Comparison of ENCODE assay signal across 9 mouse cellular contexts in the genomic region with DNA sequence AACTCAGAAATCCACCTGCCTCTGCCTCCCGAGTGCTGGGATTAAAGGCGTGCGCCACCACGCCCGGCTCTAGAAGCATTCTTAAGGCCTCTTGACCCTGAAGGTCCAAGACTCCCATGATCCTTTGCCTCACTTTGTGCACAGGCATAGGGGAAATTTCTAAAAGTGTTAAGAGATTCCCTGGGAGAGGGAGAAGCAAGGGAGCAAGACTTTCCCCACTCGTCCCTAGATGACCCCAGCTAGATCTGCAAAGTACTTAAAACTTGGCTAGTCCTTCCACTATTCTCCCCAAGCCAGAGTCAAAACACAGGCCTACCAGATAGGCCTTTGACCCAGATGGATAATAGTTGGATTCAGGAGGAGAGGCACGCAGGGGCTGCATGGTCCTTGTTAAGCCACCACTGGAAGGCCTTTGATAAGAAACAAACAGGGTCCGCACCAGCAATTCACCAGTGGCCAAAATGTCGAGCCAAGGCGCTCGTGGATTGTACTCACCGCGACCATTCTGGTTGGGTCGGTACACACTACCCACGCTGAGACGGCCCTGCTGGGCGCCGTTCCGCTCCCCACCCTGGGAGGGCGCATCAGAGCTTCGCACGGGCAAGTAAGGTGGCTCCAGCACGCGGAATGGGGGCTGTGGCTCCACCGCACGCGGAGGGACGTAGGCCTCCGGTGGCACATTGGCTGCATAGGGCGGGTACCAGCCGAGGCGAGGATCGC. TPM values are rescaled to one million over a fixed set of nuclear protein-coding genes. Genes with fewer than 3 reads are reported as not detected.
DNase-seq lines count a peak whose midpoint lies in the region; ATAC-seq and TF ChIP-seq lines count a peak whose summit lies in the region.
"Had no signal": no experiment of that assay in that cellular context is flagged by ENCODE, and none has a peak within 500 bp of the region (broad histone marks: within the 10 kb centered on the region; RNA-seq: fewer than 3 reads in every experiment).

No protein-coding gene starts in this region.

- H3K4me1 ChIP-seq in forebrain, embryonic 15.5 days: peaks cover 59% of the 10 kb centered on the region
- peaks cover 28% of the 10 kb centered on the region for H3K4me1 ChIP-seq in kidney, postnatal 0 days (replicated peaks; ENCODE audit: insufficient read depth, low read length)
- H3K4me1 ChIP-seq in midbrain, embryonic 13.5 days (replicated peaks): peaks cover 54% of the 10 kb centered on the region

- no peak overlapping the region for H3K4me3 ChIP-seq in left cerebral cortex, adult 2 months
- peak overlapping the region; percentile 44 for H3K4me3 ChIP-seq in forebrain, embryonic 15.5 days
- H3K4me3 ChIP-seq in kidney, postnatal 0 days (replicated peaks; ENCODE audit: low read depth, low read length): peak overlapping the region; percentile 47
- peak overlapping the region; percentile 38 for H3K4me3 ChIP-seq in midbrain, embryonic 13.5 days (replicated peaks)

- intact Hi-C loops in left cerebral cortex, adult 2 months (cut with DNase I): no loop called here
- intact Hi-C loops in left cerebral cortex, postnatal 36 days (cut with DNase I): no loop called here

- peaks cover 19% of the 10 kb centered on the region for H3K27me3 ChIP-seq in forebrain, embryonic 15.5 days
- H3K27me3 ChIP-seq in kidney, postnatal 0 days (ENCODE audit: insufficient read depth, low read length): no peaks in the 10 kb centered on the region
- peaks cover 35% of the 10 kb centered on the region for H3K27me3 ChIP-seq in midbrain, embryonic 13.5 days

- WGBS in forebrain, embryonic 15.5 days: 61% methylated on average over 33 of the region's 33 CpGs
- WGBS in kidney, postnatal 0 days: 56% methylated on average over 33 of the region's 33 CpGs
- 50% methylated on average over 33 of the region's 33 CpGs for WGBS in midbrain, embryonic 13.5 days

- no peak for ATAC-seq in forebrain, embryonic 15.5 days (replicated peaks)
- ATAC-seq in kidney, postnatal 0 days (replicated peaks; ENCODE audit: low FRiP score, low read depth): no peak
- ATAC-seq in midbrain, embryonic 13.5 days: 0 out of 2 replicates have a peak, but pooled peaks have one; percentile 1

- DNase-seq in left cerebral cortex, adult 2 months (ENCODE audit: extremely low spot score in 1 of 2, low spot score in 2 of 2): no peak
- no peak for DNase-seq in left cerebral cortex, postnatal 36 days (ENCODE audit: low spot score in 2 of 2)
- DNase-seq in kidney, postnatal 0 days (ENCODE audit: low spot score): no peak
- no peak for DNase-seq in layer of hippocampus, adult 9-11 months
- no peak for DNase-seq in right cerebral cortex, postnatal 14 days
- DNase-seq in layer of hippocampus, adult 11-12 months (ENCODE audit: low spot score): no peak

- no peaks in the 10 kb centered on the region for H3K36me3 ChIP-seq in forebrain, embryonic 15.5 days
- no peaks in the 10 kb centered on the region for H3K36me3 ChIP-seq in kidney, postnatal 0 days (ENCODE audit: insufficient read depth, low read length)
- H3K36me3 ChIP-seq in midbrain, embryonic 13.5 days: no peaks in the 10 kb centered on the region

- TF ChIP-seq CTCF in left cerebral cortex, adult 2 months (IDR thresholded peaks at IDR 0.05): peak; percentile 2; the same call in 1 of the 2 replicates
- TF ChIP-seq CTCF in kidney, postnatal 0 days (IDR thresholded peaks at IDR 0.05; ENCODE audit: low read depth): peak; percentile 39; the same call in 1 of the 2 replicates

- no peak overlapping the region; the same call in 1 of the 2 replicates for H3K9ac ChIP-seq in forebrain, embryonic 15.5 days (replicated peaks)
- H3K9ac ChIP-seq in kidney, postnatal 0 days (ENCODE audit: low read depth, low read length): peak overlapping the region; percentile 66
- H3K9ac ChIP-seq in midbrain, embryonic 13.5 days (replicated peaks): no peak overlapping the region

- no peak overlapping the region for H3K27ac ChIP-seq in left cerebral cortex, adult 2 months
- no peak overlapping the region for H3K27ac ChIP-seq in forebrain, embryonic 15.5 days (replicated peaks)
- peak overlapping the region; percentile 78; the same call in 1 of the 2 replicates for H3K27ac ChIP-seq in kidney, postnatal 0 days
- H3K27ac ChIP-seq in midbrain, embryonic 13.5 days: no peak overlapping the region
- H3K27ac ChIP-seq: macrophage had no signal

- peak overlapping the region; percentile 71 for H3K4me2 ChIP-seq in forebrain, embryonic 15.5 days (replicated peaks)
- peak overlapping the region; percentile 69 for H3K4me2 ChIP-seq in kidney, postnatal 0 days (ENCODE audit: low read length)
- H3K4me2 ChIP-seq in midbrain, embryonic 13.5 days (replicated peaks): peak overlapping the region; percentile 64; the same call in 1 of the 2 replicates

- no peaks in the 10 kb centered on the region for H3K9me3 ChIP-seq in forebrain, embryonic 15.5 days
- no peaks in the 10 kb centered on the region for H3K9me3 ChIP-seq in kidney, postnatal 0 days (replicated peaks; ENCODE audit: low read length)
- no peaks in the 10 kb centered on the region for H3K9me3 ChIP-seq in midbrain, embryonic 13.5 days

RNA-seq across cellular contexts. Expression of a gene that starts 1.6 kb away (rescaled TPM):
- 1 to 10 TPM; 2.1 to 2.2 TPM for total RNA-seq in left cerebral cortex, adult 2 months (2021)
- total RNA-seq in left cerebral cortex, postnatal 36 days (2021): 1 to 10 TPM; 2.1 to 2.7 TPM
- 13.9 and 14.3 TPM in 2 replicates for polyA plus RNA-seq in forebrain, embryonic 15.5 days (2015; fragmentation: Nextera tagmentation; extraction: Ambion mirVana)
- 60.9 and 62.2 TPM in 2 replicates for polyA plus RNA-seq in kidney, postnatal 0 days (2015; fragmentation: Nextera tagmentation; extraction: Ambion mirVana)
- 3.9 and 4.8 TPM in 2 replicates for polyA plus RNA-seq in midbrain, embryonic 13.5 days (2015; fragmentation: Nextera tagmentation; extraction: Ambion mirVana)
- polyA plus RNA-seq: macrophage had no signal

RNA-seq across cellular contexts. Expression of a gene that starts 58.4 kb away (rescaled TPM):
- 10 to 100 TPM; 66.5 to 72.6 TPM for total RNA-seq in left cerebral cortex, adult 2 months (2021)
- 10 to 100 TPM; 64.6 to 72.4 TPM for total RNA-seq in left cerebral cortex, postnatal 36 days (2021)
- polyA plus RNA-seq in forebrain, embryonic 15.5 days (2015; fragmentation: Nextera tagmentation; extraction: Ambion mirVana): 107 and 109 TPM in 2 replicates
- polyA plus RNA-seq in kidney, postnatal 0 days (2015; fragmentation: Nextera tagmentation; extraction: Ambion mirVana): 36.6 and 37.6 TPM in 2 replicates
- polyA plus RNA-seq in midbrain, embryonic 13.5 days (2015; fragmentation: Nextera tagmentation; extraction: Ambion mirVana): 94.8 and 97.2 TPM in 2 replicates

RNA-seq across cellular contexts. Expression of a gene that starts 58.9 kb away (rescaled TPM):
- total RNA-seq in left cerebral cortex, adult 2 months (2021): not detected
- not detected for total RNA-seq in left cerebral cortex, postnatal 36 days (2021)
- not detected in 2 replicates for polyA plus RNA-seq in forebrain, embryonic 15.5 days (2015; fragmentation: Nextera tagmentation; extraction: Ambion mirVana)
- not detected in 2 replicates for polyA plus RNA-seq in kidney, postnatal 0 days (2015; fragmentation: Nextera tagmentation; extraction: Ambion mirVana)
- not detected in 2 replicates for polyA plus RNA-seq in midbrain, embryonic 13.5 days (2015; fragmentation: Nextera tagmentation; extraction: Ambion mirVana)
- polyA plus RNA-seq: macrophage had no signal
